Mouse (Mus musculus): ENCODE measurements around the gene Ctf2.
"Not testable (repeated sequence)": the region's sequence is repeated elsewhere in the genome, so short reads cannot be mapped to it uniquely, and the experiment has no call there.

The Ctf2 gene

GRCm38 (mm10) chr7:127732066-127732465, at the start of gene Ctf2:
Ctf2 (minus strand) TSS chr7:127732166.
- in situ Hi-C loops (cut with MseI, MboI), result not testable (repeated sequence)

- in situ Hi-C loops (cut with MseI, MboI), result no loop called here
These were observed 46.4 kb upstream of the Ctf2 start for GRCm38 (mm10) chr7:127778350-127778749.

GRCm38 (mm10) chr7:127777474-127778266, 45.7 kb upstream of the Ctf2 start:
- in situ Hi-C loops (cut with MseI, MboI), result no loop called here

- in situ Hi-C loops (cut with MseI, MboI), result no loop called here
These were observed 45.0 kb upstream of the Ctf2 start for GRCm38 (mm10) chr7:127776878-127777473.

- in situ Hi-C loops (cut with MseI, MboI), result no loop called here
These were observed 44.5 kb upstream of the Ctf2 start, which contains the start of gene Setd1a for GRCm38 (mm10) chr7:127776426-127776825. Setd1a (plus strand) TSS chr7:127776670.

- in situ Hi-C loops (cut with MseI, MboI), result not testable (repeated sequence)
These were observed 43.9 kb upstream of the Ctf2 start for GRCm38 (mm10) chr7:127775837-127776236.

- in situ Hi-C loops (cut with MseI, MboI), result no loop called here
These were observed 41.9 kb upstream of the Ctf2 start for GRCm38 (mm10) chr7:127773664-127774384.

- in situ Hi-C loops (cut with MseI, MboI), result no loop called here
These were observed 40.6 kb upstream of the Ctf2 start for GRCm38 (mm10) chr7:127772557-127772956.

- in situ Hi-C loops (cut with MseI, MboI), result no loop called here
These were observed 40.1 kb upstream of the Ctf2 start for GRCm38 (mm10) chr7:127772080-127772479.

GRCm38 (mm10) chr7:127771262-127771661, 39.3 kb upstream of the Ctf2 start:
- in situ Hi-C loops (cut with MseI, MboI), result no loop called here

GRCm38 (mm10) chr7:127770039-127770905, 38.3 kb upstream of the Ctf2 start:
- in situ Hi-C loops (cut with MseI, MboI), result no loop called here

- in situ Hi-C loops (cut with MseI, MboI), result no loop called here
These were observed 37.7 kb upstream of the Ctf2 start, which contains the start of gene Orai3 for GRCm38 (mm10) chr7:127769651-127770038. Orai3 (plus strand) TSS chr7:127769815.

GRCm38 (mm10) chr7:127768997-127769593, 37.1 kb upstream of the Ctf2 start:
- in situ Hi-C loops (cut with MseI, MboI), result no loop called here

- in situ Hi-C loops (cut with MseI, MboI), result no loop called here
These were observed 36.5 kb upstream of the Ctf2 start for GRCm38 (mm10) chr7:127768346-127768996.

- in situ Hi-C loops (cut with MseI, MboI), result no loop called here
These were observed 35.8 kb upstream of the Ctf2 start for GRCm38 (mm10) chr7:127767671-127768345.

GRCm38 (mm10) chr7:127766851-127767609, 35.1 kb upstream of the Ctf2 start:
- in situ Hi-C loops (cut with MseI, MboI), result no loop called here

- in situ Hi-C loops (cut with MseI, MboI), result no loop called here
These were observed 33.8 kb upstream of the Ctf2 start for GRCm38 (mm10) chr7:127765756-127766155.

- in situ Hi-C loops (cut with MseI, MboI), result loop anchor here in 1 of 2 experiments (5.0 kb wide), 1 partner anchor 41 kb away; no protein-coding TSS in a partner anchor
These were observed 31.7 kb upstream of the Ctf2 start for GRCm38 (mm10) chr7:127763642-127764041.

GRCm38 (mm10) chr7:127761026-127761425, 29.1 kb upstream of the Ctf2 start:
- in situ Hi-C loops (cut with MseI, MboI), result loop anchor here in 1 of 2 experiments (5.0 kb wide), 1 partner anchor 39 kb away; no protein-coding TSS in a partner anchor
